Mouse (Mus musculus) CH12.LX (cell line): ENCODE results near the gene Lamb2. TPM values are rescaled to one million over a fixed set of nuclear protein-coding genes. Genes with fewer than 3 reads are reported as not detected.

Experiments used
- DNase-seq: peaks from one replicate; pipeline ENCODE4 v3.0.0-alpha.2; 2013; ENCODE audit errors: extremely low read depth
- H3K27ac ChIP-seq: 2 replicates; pipeline ENCODE4 v1.5.1; 2012; ENCODE audit warnings: low read depth, mild to moderate bottlenecking, control low read depth, moderate library complexity; ENCODE audit not compliant: insufficient read depth
- H3K27me3 ChIP-seq: replicated peaks from 2 replicates; pipeline ENCODE3; 2012; ENCODE audit warnings: inconsistent platforms
- H3K36me3 ChIP-seq, 2 experiments: replicated peaks in 1 of 2; 2 replicates each; pipeline versions ENCODE3 to v1.6.1; 2012; ENCODE audit warnings: inconsistent platforms in 1 of 2, low read length in 1 of 2, mild to moderate bottlenecking in 1 of 2, mixed read lengths in 1 of 2, moderate library complexity in 1 of 2; ENCODE audit not compliant: control insufficient read depth in 1 of 2, insufficient read depth in 1 of 2
- H3K4me1 ChIP-seq, 2 experiments: 2 replicates each; pipeline ENCODE4 v1.6.1; 2012; ENCODE audit warnings: inconsistent platforms in 1 of 2, moderate library complexity in 1 of 2; ENCODE audit not compliant: insufficient read depth in 2 of 2, control insufficient read depth in 1 of 2
- H3K4me2 ChIP-seq: 2 replicates; pipeline ENCODE4 v1.6.1; 2012; ENCODE audit warnings: low read depth, mild to moderate bottlenecking, control low read depth; ENCODE audit not compliant: poor library complexity, insufficient read depth, severe bottlenecking
- H3K4me3 ChIP-seq, 3 experiments: fragments of 150-350 bp in 1 of 3; sonication (generic) in 1 of 3; replicated peaks in 1 of 3; 2 replicates each; pipeline versions ENCODE3 to v1.5.1; 2011 to 2012; ENCODE audit warnings: low read depth in 2 of 3, low read length in 2 of 3, mild to moderate bottlenecking in 2 of 3, moderate library complexity in 2 of 3, control low read depth in 1 of 3, improper control_type of control experiment in 1 of 3, inconsistent platforms in 1 of 3, mixed read lengths in 1 of 3; ENCODE audit not compliant: poor library complexity in 1 of 3
- H3K79me2 ChIP-seq: replicated peaks from 2 replicates; pipeline ENCODE4 v1.6.1; 2012; ENCODE audit warnings: mild to moderate bottlenecking, moderate library complexity; ENCODE audit not compliant: control insufficient read depth, poor library complexity, insufficient read depth, severe bottlenecking; ENCODE audit errors: extremely low read depth
- H3K9ac ChIP-seq: 2 replicates; pipeline ENCODE4 v1.6.1; 2012; ENCODE audit warnings: low read depth, mild to moderate bottlenecking, control low read depth, moderate library complexity; ENCODE audit not compliant: insufficient read depth
- H3K9me3 ChIP-seq: replicated peaks from 2 replicates; pipeline ENCODE3; 2012; ENCODE audit warnings: low read length, inconsistent platforms, mixed read lengths
- BHLHE40 ChIP-seq: IDR thresholded peaks from 2 replicates; pipeline ENCODE4 v1.6.1; 2011; ENCODE audit warnings: mild to moderate bottlenecking, low read depth, low read length, improper control_type of control experiment
- CHD1 ChIP-seq: IDR thresholded peaks from 2 replicates; pipeline ENCODE4 v1.6.1; 2012; ENCODE audit warnings: low read depth, low read length, improper control_type of control experiment, inconsistent platforms
- CHD2 ChIP-seq: IDR thresholded peaks from 2 replicates; pipeline ENCODE4 v1.6.1; 2011; ENCODE audit warnings: low read length, improper control_type of control experiment
- CTCF ChIP-seq, 2 experiments: IDR thresholded peaks in 1 of 2; conservative IDR thresholded peaks in 1 of 2; 2 replicates each; pipeline ENCODE4 v1.5.1; 2011 to 2012; ENCODE audit warnings: low read depth in 2 of 2, low read length in 2 of 2, improper control_type of control experiment in 1 of 2, inconsistent platforms in 1 of 2, mild to moderate bottlenecking in 1 of 2, moderate library complexity in 1 of 2
- ELF1 ChIP-seq: IDR thresholded peaks from 2 replicates; pipeline ENCODE4 v1.6.1; 2014; ENCODE audit warnings: low read depth, mild to moderate bottlenecking, inconsistent platforms, low read length, improper control_type of control experiment
- EP300 ChIP-seq: IDR thresholded peaks from 2 replicates; pipeline ENCODE4 v1.6.1; 2011; ENCODE audit warnings: low read length, improper control_type of control experiment
- ETS1 ChIP-seq: conservative IDR thresholded peaks from 2 replicates; pipeline ENCODE4 v1.6.1; 2012; ENCODE audit warnings: low read depth, mild to moderate bottlenecking, inconsistent platforms, low read length, improper control_type of control experiment, moderate library complexity
- HCFC1 ChIP-seq: IDR thresholded peaks from 2 replicates; pipeline ENCODE4 v1.6.1; 2012; ENCODE audit warnings: low read depth, mild to moderate bottlenecking, inconsistent platforms, low read length, improper control_type of control experiment
- IRF4 ChIP-seq: IDR thresholded peaks from 2 replicates; pipeline ENCODE4 v1.6.1; 2014; ENCODE audit warnings: low read depth, mild to moderate bottlenecking, inconsistent platforms, low read length, improper control_type of control experiment
- JUND ChIP-seq: conservative IDR thresholded peaks from 2 replicates; pipeline ENCODE4 v1.6.1; 2011; ENCODE audit warnings: low read depth, low read length, improper control_type of control experiment
- KAT2A ChIP-seq: IDR thresholded peaks from 2 replicates; pipeline ENCODE4 v1.6.1; 2012; ENCODE audit warnings: low read length, improper control_type of control experiment, inconsistent platforms; ENCODE audit not compliant: insufficient replicate concordance
- MXI1 ChIP-seq: IDR thresholded peaks from 2 replicates; pipeline ENCODE4 v1.6.1; 2011; ENCODE audit warnings: mild to moderate bottlenecking, low read depth, low read length, improper control_type of control experiment
- NELFE ChIP-seq: IDR thresholded peaks from 2 replicates; pipeline ENCODE4 v1.6.1; 2011; ENCODE audit warnings: low read depth, low read length, improper control_type of control experiment
- POLR2AphosphoS2 ChIP-seq: IDR thresholded peaks from 2 replicates; pipeline ENCODE4 v1.6.1; 2011; ENCODE audit warnings: low read depth, low read length, improper control_type of control experiment
- RCOR1 ChIP-seq: conservative IDR thresholded peaks from 2 replicates; pipeline ENCODE4 v1.6.1; 2012; ENCODE audit warnings: low read depth, mild to moderate bottlenecking, inconsistent platforms, low read length, improper control_type of control experiment
- UBTF ChIP-seq: IDR thresholded peaks from 2 replicates; pipeline ENCODE4 v1.6.1; 2012; ENCODE audit warnings: low read depth, mild to moderate bottlenecking, inconsistent platforms, low read length, improper control_type of control experiment, moderate library complexity
- USF2 ChIP-seq: conservative IDR thresholded peaks from 2 replicates; pipeline ENCODE4 v1.6.1; 2011; ENCODE audit warnings: low read depth, low read length, improper control_type of control experiment
- ZNF384 ChIP-seq: IDR thresholded peaks from 2 replicates; pipeline ENCODE4 v1.6.1; 2012; ENCODE audit warnings: low read depth, low read length, improper control_type of control experiment, inconsistent platforms
- dilution Hi-C: fragments of 300-500 bp; cut with MboI; formaldehyde crosslinking; loops from 2 replicates; pipeline ENCODE4 v1.14.3; 2020; ENCODE audit warnings: low sequenced_read_pairs; ENCODE audit not compliant: extremely low pct_unique_long_range_greater_than_20kb, extremely low pct_ligation_motif_present
- in situ Hi-C: fragments of 300-500 bp; cut with MboI; formaldehyde crosslinking; loops from 3 replicates; pipeline ENCODE4 v1.14.3; 2019; ENCODE audit warnings: low sequenced_read_pairs, low pct_ligation_motif_present, low pct_unique_long_range_greater_than_20kb, mixed read lengths
- polyA plus RNA-seq: library from polyadenylated mRNA; unstranded; fragments of >175 nt; gene quantifications from 2 replicates; pipeline ENCODE4 v1.2.1, GENCODE M21; 2012; ENCODE audit warnings: low read depth; ENCODE audit not compliant: insufficient read length
- total RNA-seq, 2 experiments: library from RNA; depleted of rRNA; stranded (reverse); fragments of 300-350 nt in 1 of 2; fragments of >200 nt in 1 of 2; gene quantifications; 2 replicates each; pipeline ENCODE4 v1.2.3; 2012 to 2014

Gene Lamb2
- total and polyA plus RNA-seq, 3 experiments: 0.17 to 0.89 TPM; not detected in 1

DNA sequence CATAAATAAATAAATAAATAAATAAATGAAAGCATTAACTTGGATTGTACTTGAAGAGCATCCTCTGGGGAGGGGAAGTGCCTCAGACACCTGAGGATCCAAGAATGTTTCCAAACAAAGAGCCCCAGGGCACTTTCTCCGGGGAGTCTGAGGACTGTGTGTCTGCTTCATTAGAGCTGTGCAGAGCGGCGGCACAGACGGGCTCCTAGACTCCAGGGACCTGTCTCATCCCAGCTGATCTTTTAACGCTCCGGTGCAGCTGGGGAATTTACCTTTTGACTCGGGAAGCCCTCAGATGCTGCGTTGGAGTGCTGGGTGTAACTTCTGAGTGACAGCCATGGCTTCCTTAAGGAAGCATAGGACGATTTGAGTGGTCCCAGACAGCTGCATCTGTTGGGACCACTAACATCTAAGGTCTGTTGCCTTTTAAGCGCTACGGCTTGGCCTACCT lies 18.3 kb upstream of the Lamb2 start, which contains the start of gene Klhdc8b:
Gene Klhdc8b (minus strand): TSS at position 401 of the 451 bp plus-strand sequence.
- Histone ChIP-seq H3K9ac (peak within 1 kb of the TSS; percentile 85), H3K36me3 (peaks cover 19 to 45% of the 10 kb centered on the region in 2 experiments), H3K9me3 (no peaks in the 10 kb centered on the region), H3K4me2 (peak within 1 kb of the TSS; percentile 92), H3K79me2 (peaks cover 21% of the 10 kb centered on the region), H3K4me3 (peak within 1 kb of the TSS; percentile 69 to 84 (median 83)), H3K27ac (no peak within 1 kb of the TSS), H3K4me1 (peaks cover 10 to 24% of the 10 kb centered on the region in 2 experiments), H3K27me3 (no peaks in the 10 kb centered on the region)
- no peak for DNase-seq
- TF ChIP-seq RCOR1 (no peak), HCFC1 (no peak), CHD1 (no peak), BHLHE40 (no peak), ZNF384 (no peak)
- in situ Hi-C loops (no loop called here), dilution Hi-C loops (no loop called here)

DNA sequence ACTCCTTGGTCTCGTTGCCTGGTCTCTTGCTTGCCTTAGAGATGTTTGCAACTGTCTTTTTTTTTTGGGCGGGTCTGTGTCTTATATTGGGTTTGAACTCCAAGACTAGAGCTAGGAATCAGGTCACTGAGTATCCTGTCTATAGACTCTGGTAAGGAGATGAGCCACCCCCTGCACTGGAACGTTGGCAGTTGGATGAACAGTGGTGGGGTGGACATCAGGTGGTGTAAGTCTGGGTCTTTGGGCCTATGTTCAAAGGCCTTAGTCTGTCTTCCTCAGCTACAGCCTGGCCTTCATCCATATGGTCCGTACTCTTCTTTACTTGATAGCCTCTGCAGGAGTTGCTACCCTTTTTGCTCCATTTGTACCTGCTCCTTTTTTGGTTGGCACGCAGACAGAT lies 17.9 kb upstream of the Lamb2 start:
- H3K4me1 ChIP-seq: peaks cover 10 to 24% of the 10 kb centered on the region in 2 experiments
- peak overlapping the region; percentile 85 for H3K9ac ChIP-seq
- H3K27me3 ChIP-seq: no peaks in the 10 kb centered on the region
- H3K9me3 ChIP-seq: no peaks in the 10 kb centered on the region
- H3K4me3 ChIP-seq: peak overlapping the region; percentile 69 to 84 (median 83)
- peaks cover 19 to 46% of the 10 kb centered on the region in 2 experiments for H3K36me3 ChIP-seq
- no peak overlapping the region for H3K27ac ChIP-seq
- DNase-seq: no peak
- TF ChIP-seq MXI1 (no peak), ELF1 (no peak), NELFE (no peak)
- TF ChIP-seq, all 38 proteins: peak for 0
- in situ Hi-C loops: no loop called here
- dilution Hi-C loops: no loop called here
- Histone ChIP-seq H3K4me2 (peak overlapping the region; percentile 92), H3K79me2 (peaks cover 21% of the 10 kb centered on the region)

DNA sequence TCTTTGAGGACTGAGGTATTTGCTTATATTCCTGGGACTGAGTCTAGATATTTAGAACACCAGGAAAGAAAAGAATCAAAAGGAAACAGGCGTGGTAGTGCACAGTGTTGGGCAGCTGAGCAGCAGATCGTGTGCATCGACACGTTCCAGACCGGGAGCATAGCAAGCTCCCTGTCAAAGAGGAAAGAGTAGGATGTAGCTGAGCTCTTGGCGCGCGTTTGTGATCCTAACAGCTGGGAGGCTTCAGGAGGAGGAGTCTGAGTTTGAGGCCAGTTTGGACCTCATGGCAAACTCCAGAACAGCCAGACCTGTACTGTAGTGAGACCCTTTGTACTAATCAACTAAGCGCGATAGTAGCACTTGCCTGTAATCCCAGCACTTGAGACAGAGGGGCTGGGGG lies 17.3 kb upstream of the Lamb2 start:
- Histone ChIP-seq H3K27me3 (no peaks in the 10 kb centered on the region), H3K4me1 (peaks cover 10 to 24% of the 10 kb centered on the region in 2 experiments), H3K4me2 (no peak overlapping the region), H3K79me2 (peaks cover 21% of the 10 kb centered on the region), H3K4me3 (no peak overlapping the region), H3K9me3 (no peaks in the 10 kb centered on the region), H3K36me3 (peaks cover 19 to 49% of the 10 kb centered on the region in 2 experiments), H3K27ac (no peak overlapping the region), H3K9ac (no peak overlapping the region)
- in situ Hi-C loops (no loop called here), dilution Hi-C loops (no loop called here)
- TF ChIP-seq UBTF (no peak), EP300 (no peak), ZNF384 (no peak), POLR2AphosphoS2 (no peak), KAT2A (no peak), ELF1 (no peak), CTCF (conservative IDR thresholded peaks at IDR 0.05 in 1 of 2, IDR thresholded peaks at IDR 0.05 in 1 of 2; ENCODE audit: low read depth in 2 of 2, low read length in 2 of 2) (no peak), CHD2 (no peak), ETS1 (no peak), JUND (no peak), IRF4 (no peak), USF2 (no peak)
- DNase-seq: no peak
